Mouse (Mus musculus): ENCODE measurements around the gene Zfp462. TPM values are rescaled to one million over a fixed set of nuclear protein-coding genes. Genes with fewer than 3 reads are reported as not detected.

Zfp462 gene
- polyA plus RNA-seq, 1 experiment from 2014 or later: 3.5 TPM

GRCm38 (mm10) chr4:54953657-54954395 is 9.0 kb downstream of the Zfp462 start:
- H3K9me3 ChIP-seq (replicated peaks): no peaks in the 10 kb centered on the region
- no peak overlapping the region for H3K4me3 ChIP-seq (replicated peaks)
- no peak overlapping the region for H3K4me2 ChIP-seq (replicated peaks)
- no peaks in the 10 kb centered on the region for H3K36me3 ChIP-seq
- H3K27me3 ChIP-seq: no peaks in the 10 kb centered on the region
- no peak for ATAC-seq (ENCODE audit: insufficient number of reproducible peaks, low FRiP score, low TSS enrichment, low read depth)
- 71% methylated on average over 9 of the region's 9 CpGs for WGBS
- 0 out of 2 replicates have a peak overlapping the region, but pooled peaks have one; percentile 71 for H3K27ac ChIP-seq (replicated peaks)
- no peak overlapping the region for H3K9ac ChIP-seq
- H3K4me1 ChIP-seq: peaks cover 24% of the 10 kb centered on the region

DNA sequence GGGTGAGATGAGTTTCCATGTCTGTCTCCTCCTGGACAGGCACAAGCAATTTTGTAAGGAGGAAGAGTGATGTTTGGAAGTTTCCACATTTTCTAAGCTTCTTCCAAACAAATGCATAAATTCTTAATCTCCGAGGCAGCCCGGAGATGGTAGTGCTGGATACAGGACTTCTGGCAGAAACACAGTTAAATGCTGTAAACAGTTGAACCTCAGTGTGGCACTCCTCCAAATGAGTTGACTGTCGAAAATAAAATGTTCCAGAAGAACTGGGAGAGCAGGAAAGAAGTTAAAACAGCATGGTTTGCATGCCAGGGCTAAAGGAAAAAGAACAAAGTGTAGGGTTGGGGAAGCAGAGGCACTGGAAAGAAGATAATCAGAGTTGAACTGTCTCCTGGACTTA is 9.6 kb downstream of the Zfp462 start:
- 31% methylated on average over 3 of the region's 3 CpGs for WGBS
- no peak overlapping the region for H3K4me3 ChIP-seq (replicated peaks)

GRCm38 (mm10) chr4:54960776-54961175 is 15.9 kb downstream of the Zfp462 start:
- H3K9ac ChIP-seq: no peak overlapping the region
- H3K9me3 ChIP-seq (replicated peaks): no peaks in the 10 kb centered on the region
- peaks cover 14% of the 10 kb centered on the region for H3K4me1 ChIP-seq
- H3K36me3 ChIP-seq: no peaks in the 10 kb centered on the region
- no peak overlapping the region for H3K4me2 ChIP-seq (replicated peaks)
- no peak for ATAC-seq (ENCODE audit: insufficient number of reproducible peaks, low FRiP score, low TSS enrichment, low read depth)
- H3K4me3 ChIP-seq (replicated peaks): no peak overlapping the region
- no peaks in the 10 kb centered on the region for H3K27me3 ChIP-seq
- H3K27ac ChIP-seq (replicated peaks): no peak overlapping the region
- 68% methylated on average over 4 of the region's 4 CpGs for WGBS

More for the DNA sequence above, 9.6 kb downstream of the Zfp462 start:
- Histone ChIP-seq H3K36me3 (no peaks in the 10 kb centered on the region), H3K27ac (replicated peaks) (peak overlapping the region; percentile 71), H3K9me3 (replicated peaks) (no peaks in the 10 kb centered on the region), H3K9ac (no peak overlapping the region), H3K4me1 (peaks cover 24% of the 10 kb centered on the region), H3K4me2 (replicated peaks) (no peak overlapping the region), H3K27me3 (no peaks in the 10 kb centered on the region)
- ATAC-seq (ENCODE audit: insufficient number of reproducible peaks, low FRiP score, low TSS enrichment, low read depth): no peak

DNA sequence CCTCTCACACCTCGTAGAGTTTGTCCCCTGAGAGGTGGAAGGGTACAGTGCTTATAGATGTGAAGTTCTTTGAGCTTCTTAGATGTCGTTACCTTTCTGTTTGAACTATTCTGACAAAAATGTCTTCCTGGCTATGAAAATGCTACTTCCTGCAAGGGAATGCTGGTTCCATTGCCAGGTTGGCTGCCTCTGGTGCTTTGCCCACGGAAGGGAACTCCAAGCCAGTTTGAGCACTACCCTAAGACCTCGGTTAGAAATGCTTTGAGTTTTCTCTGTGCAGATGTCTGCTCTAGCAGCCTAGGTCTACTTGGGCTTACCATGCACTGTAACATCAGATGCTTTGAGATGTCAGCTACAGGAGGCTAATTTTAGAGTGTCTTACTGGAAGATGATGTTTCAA is 17.3 kb downstream of the Zfp462 start:
- 81% methylated on average over 4 of the region's 4 CpGs for WGBS
- Histone ChIP-seq H3K4me3 (replicated peaks) (no peak overlapping the region), H3K36me3 (no peaks in the 10 kb centered on the region), H3K4me2 (replicated peaks) (no peak overlapping the region), H3K9me3 (replicated peaks) (no peaks in the 10 kb centered on the region), H3K27ac (replicated peaks) (no peak overlapping the region), H3K27me3 (no peaks in the 10 kb centered on the region), H3K4me1 (peaks cover 27% of the 10 kb centered on the region), H3K9ac (no peak overlapping the region)
- ATAC-seq (ENCODE audit: insufficient number of reproducible peaks, low FRiP score, low TSS enrichment, low read depth): no peak

GRCm38 (mm10) chr4:54963551-54963950 is 18.7 kb downstream of the Zfp462 start:
- Histone ChIP-seq H3K4me3 (replicated peaks) (no peak overlapping the region), H3K9ac (no peak overlapping the region), H3K27ac (replicated peaks) (no peak overlapping the region), H3K4me2 (replicated peaks) (no peak overlapping the region), H3K27me3 (no peaks in the 10 kb centered on the region), H3K9me3 (replicated peaks) (no peaks in the 10 kb centered on the region), H3K36me3 (no peaks in the 10 kb centered on the region), H3K4me1 (peaks cover 32% of the 10 kb centered on the region)
- ATAC-seq (ENCODE audit: insufficient number of reproducible peaks, low FRiP score, low TSS enrichment, low read depth): no peak
- 69% methylated on average over 7 of the region's 7 CpGs for WGBS

- no peaks in the 10 kb centered on the region; the same call in 1 of the 2 replicates for H3K36me3 ChIP-seq
- no peak overlapping the region for H3K27ac ChIP-seq (replicated peaks)
- H3K4me3 ChIP-seq (replicated peaks): no peak overlapping the region
- no peak for ATAC-seq (ENCODE audit: insufficient number of reproducible peaks, low FRiP score, low TSS enrichment, low read depth)
- no peaks in the 10 kb centered on the region for H3K9me3 ChIP-seq (replicated peaks)
- no peak overlapping the region for H3K4me2 ChIP-seq (replicated peaks)
- 69% methylated on average over 9 of the region's 9 CpGs for WGBS
- H3K4me1 ChIP-seq: peaks cover 37% of the 10 kb centered on the region
- no peaks in the 10 kb centered on the region for H3K27me3 ChIP-seq
- no peak overlapping the region for H3K9ac ChIP-seq
Observed at GRCm38 (mm10) chr4:54965169-54965695, 20.4 kb downstream of the Zfp462 start.

DNA sequence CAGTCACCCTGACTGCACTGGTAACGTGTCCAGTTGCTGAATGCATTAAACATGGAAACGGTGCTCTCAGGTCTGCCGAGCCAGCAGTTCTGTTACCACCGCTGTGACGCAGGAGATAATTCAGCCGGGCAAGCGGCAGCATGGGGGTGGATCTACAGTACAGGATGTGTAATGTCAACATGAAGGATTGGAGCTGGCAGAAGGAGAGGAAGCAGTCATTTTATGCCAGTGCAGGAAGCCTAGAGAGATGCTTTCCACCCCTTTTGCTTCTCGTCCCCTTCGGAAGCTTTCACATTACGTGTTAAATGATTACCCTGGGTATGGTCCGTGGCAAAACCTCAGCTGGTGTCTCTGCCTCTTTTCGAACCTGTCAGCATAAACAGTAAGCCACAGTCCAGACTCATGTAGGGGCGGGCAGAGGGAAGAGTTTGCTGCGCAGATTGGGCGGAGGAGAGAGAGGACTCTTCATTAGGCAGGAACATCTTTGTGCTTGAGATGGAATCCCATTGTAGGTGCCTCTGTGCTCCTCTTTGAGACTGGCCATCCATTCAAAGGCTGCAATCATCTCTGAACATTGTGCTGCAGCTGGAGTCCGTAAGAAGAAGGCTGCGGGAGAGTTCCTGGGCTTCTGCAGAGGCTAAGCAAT is 21.4 kb downstream of the Zfp462 start:
- no peaks in the 10 kb centered on the region; the same call in 1 of the 2 replicates for H3K36me3 ChIP-seq
- peak overlapping the region; percentile 68 for H3K27ac ChIP-seq (replicated peaks)
- H3K4me2 ChIP-seq (replicated peaks): peak overlapping the region; percentile 37
- H3K4me3 ChIP-seq (replicated peaks): 0 out of 2 replicates have a peak overlapping the region, but pooled peaks have one; percentile 8
- no peaks in the 10 kb centered on the region for H3K27me3 ChIP-seq
- peak; percentile 71 for ATAC-seq (ENCODE audit: insufficient number of reproducible peaks, low FRiP score, low TSS enrichment, low read depth)
- peaks cover 38% of the 10 kb centered on the region for H3K4me1 ChIP-seq
- 36% methylated on average over 17 of the region's 17 CpGs for WGBS
- H3K9me3 ChIP-seq (replicated peaks): no peaks in the 10 kb centered on the region
- no peak overlapping the region for H3K9ac ChIP-seq

GRCm38 (mm10) chr4:54967166-54967565 is 22.3 kb downstream of the Zfp462 start:
- no peaks in the 10 kb centered on the region for H3K27me3 ChIP-seq
- no peak overlapping the region for H3K27ac ChIP-seq (replicated peaks)
- 85% methylated on average over 4 of the region's 4 CpGs for WGBS
- no peaks in the 10 kb centered on the region for H3K9me3 ChIP-seq (replicated peaks)
- H3K4me3 ChIP-seq (replicated peaks): no peak overlapping the region
- H3K9ac ChIP-seq: no peak overlapping the region
- no peak overlapping the region for H3K4me2 ChIP-seq (replicated peaks)
- H3K4me1 ChIP-seq: peaks cover 38% of the 10 kb centered on the region
- H3K36me3 ChIP-seq: no peaks in the 10 kb centered on the region; the same call in 1 of the 2 replicates
- ATAC-seq (ENCODE audit: insufficient number of reproducible peaks, low FRiP score, low TSS enrichment, low read depth): no peak

DNA sequence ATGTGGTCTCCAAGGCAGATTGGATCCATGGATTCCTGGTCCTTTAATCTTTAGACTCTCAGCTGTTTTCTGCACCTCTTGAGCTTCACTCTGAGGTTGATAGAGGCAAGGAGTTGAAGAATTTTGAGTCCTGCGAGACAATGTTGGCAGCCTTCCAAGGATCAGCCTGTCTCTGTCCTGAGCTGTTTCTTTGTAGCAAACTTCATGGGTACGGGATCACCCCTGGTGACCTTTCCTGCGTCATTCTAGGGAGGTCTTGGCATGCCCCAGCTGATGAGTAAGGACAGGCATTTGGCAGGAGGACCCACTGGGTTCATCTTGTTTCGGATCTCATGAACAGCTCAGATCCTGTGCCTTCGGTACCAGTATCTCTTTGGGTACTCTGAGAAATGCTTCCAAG is 22.9 kb downstream of the Zfp462 start:
- H3K4me1 ChIP-seq: peaks cover 38% of the 10 kb centered on the region
- no peak overlapping the region for H3K4me3 ChIP-seq (replicated peaks)
- H3K27me3 ChIP-seq: no peaks in the 10 kb centered on the region
- ATAC-seq (ENCODE audit: insufficient number of reproducible peaks, low FRiP score, low TSS enrichment, low read depth): no peak
- H3K4me2 ChIP-seq (replicated peaks): no peak overlapping the region
- no peaks in the 10 kb centered on the region; the same call in 1 of the 2 replicates for H3K36me3 ChIP-seq
- WGBS: 68% methylated on average over 5 of the region's 5 CpGs
- no peak overlapping the region for H3K9ac ChIP-seq
- H3K9me3 ChIP-seq (replicated peaks): no peaks in the 10 kb centered on the region
- no peak overlapping the region for H3K27ac ChIP-seq (replicated peaks)

DNA sequence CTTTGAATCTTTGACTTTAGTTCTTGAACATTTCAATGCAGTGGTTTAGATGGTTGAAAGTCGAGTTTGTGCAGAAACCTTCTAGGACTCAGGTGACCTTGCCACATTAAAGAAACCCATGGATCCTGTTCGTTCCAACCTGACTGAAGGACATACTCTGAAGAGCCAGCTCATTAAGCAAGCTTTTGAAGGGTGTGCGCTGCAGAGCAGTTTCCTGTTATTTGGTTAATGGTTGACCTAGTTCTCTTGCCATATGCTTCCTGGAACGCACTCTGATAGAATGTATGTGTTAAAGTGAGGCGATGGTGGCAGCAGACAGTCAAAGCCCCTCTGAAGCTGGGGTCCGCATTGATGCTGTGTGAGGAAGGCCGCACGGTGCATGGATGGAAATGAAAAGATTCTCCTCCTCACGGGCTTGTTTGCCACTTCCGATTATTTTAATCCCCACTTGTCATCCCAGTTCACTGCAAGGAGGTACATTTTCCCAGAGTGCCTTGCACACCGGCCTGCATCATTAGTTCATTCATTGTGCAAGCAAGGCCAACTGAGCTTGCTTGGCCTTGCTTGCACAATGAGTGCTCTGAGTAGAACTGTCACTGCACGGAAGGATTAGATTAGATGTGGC is 24.9 kb downstream of the Zfp462 start:
- Histone ChIP-seq H3K4me1 (peaks cover 34% of the 10 kb centered on the region), H3K27ac (replicated peaks) (no peak overlapping the region), H3K36me3 (no peaks in the 10 kb centered on the region; the same call in 1 of the 2 replicates), H3K9me3 (replicated peaks) (no peaks in the 10 kb centered on the region), H3K4me2 (replicated peaks) (no peak overlapping the region), H3K27me3 (no peaks in the 10 kb centered on the region), H3K9ac (no peak overlapping the region), H3K4me3 (replicated peaks) (no peak overlapping the region)
- ATAC-seq (ENCODE audit: insufficient number of reproducible peaks, low FRiP score, low TSS enrichment, low read depth): no peak
- WGBS: 81% methylated on average over 12 of the region's 12 CpGs

GRCm38 (mm10) chr4:54971386-54971785 is 26.5 kb downstream of the Zfp462 start:
- ATAC-seq (ENCODE audit: insufficient number of reproducible peaks, low FRiP score, low TSS enrichment, low read depth): no peak
- Histone ChIP-seq H3K4me3 (replicated peaks) (no peak overlapping the region), H3K4me1 (peaks cover 18% of the 10 kb centered on the region), H3K9me3 (replicated peaks) (no peaks in the 10 kb centered on the region), H3K9ac (no peak overlapping the region), H3K27ac (replicated peaks) (no peak overlapping the region), H3K36me3 (no peaks in the 10 kb centered on the region; the same call in 1 of the 2 replicates), H3K4me2 (replicated peaks) (no peak overlapping the region), H3K27me3 (no peaks in the 10 kb centered on the region)
- 86% methylated on average over 3 of the region's 3 CpGs for WGBS

All from embryonic facial prominence, embryonic 15.5 days (tissue).